Mouse (Mus musculus) CH12.LX (cell line): Measurements from ENCODE around the gene Ppp1r37. TPM values are rescaled to one million over a fixed set of nuclear protein-coding genes. Genes with fewer than 3 reads are reported as not detected.

Source experiments
- DNase-seq: peaks from one replicate; pipeline ENCODE4 v3.0.0-alpha.2; 2013; ENCODE audit errors: extremely low read depth
- H3K27ac ChIP-seq: 2 replicates; pipeline ENCODE4 v1.5.1; 2012; ENCODE audit warnings: low read depth, mild to moderate bottlenecking, control low read depth, moderate library complexity; ENCODE audit not compliant: insufficient read depth
- H3K27me3 ChIP-seq: replicated peaks from 2 replicates; pipeline ENCODE3; 2012; ENCODE audit warnings: inconsistent platforms
- H3K36me3 ChIP-seq, 2 experiments: replicated peaks in 1 of 2; 2 replicates each; pipeline versions ENCODE3 to v1.6.1; 2012; ENCODE audit warnings: inconsistent platforms in 1 of 2, low read length in 1 of 2, mild to moderate bottlenecking in 1 of 2, mixed read lengths in 1 of 2, moderate library complexity in 1 of 2; ENCODE audit not compliant: control insufficient read depth in 1 of 2, insufficient read depth in 1 of 2
- H3K4me1 ChIP-seq, 2 experiments: 2 replicates each; pipeline ENCODE4 v1.6.1; 2012; ENCODE audit warnings: inconsistent platforms in 1 of 2, moderate library complexity in 1 of 2; ENCODE audit not compliant: insufficient read depth in 2 of 2, control insufficient read depth in 1 of 2
- H3K4me2 ChIP-seq: 2 replicates; pipeline ENCODE4 v1.6.1; 2012; ENCODE audit warnings: low read depth, mild to moderate bottlenecking, control low read depth; ENCODE audit not compliant: poor library complexity, insufficient read depth, severe bottlenecking
- H3K4me3 ChIP-seq, 3 experiments: fragments of 150-350 bp in 1 of 3; sonication (generic) in 1 of 3; replicated peaks in 1 of 3; 2 replicates each; pipeline versions ENCODE3 to v1.5.1; 2011 to 2012; ENCODE audit warnings: low read depth in 2 of 3, low read length in 2 of 3, mild to moderate bottlenecking in 2 of 3, moderate library complexity in 2 of 3, control low read depth in 1 of 3, improper control_type of control experiment in 1 of 3, inconsistent platforms in 1 of 3, mixed read lengths in 1 of 3; ENCODE audit not compliant: poor library complexity in 1 of 3
- H3K79me2 ChIP-seq: replicated peaks from 2 replicates; pipeline ENCODE4 v1.6.1; 2012; ENCODE audit warnings: mild to moderate bottlenecking, moderate library complexity; ENCODE audit not compliant: control insufficient read depth, poor library complexity, insufficient read depth, severe bottlenecking; ENCODE audit errors: extremely low read depth
- H3K9ac ChIP-seq: 2 replicates; pipeline ENCODE4 v1.6.1; 2012; ENCODE audit warnings: low read depth, mild to moderate bottlenecking, control low read depth, moderate library complexity; ENCODE audit not compliant: insufficient read depth
- H3K9me3 ChIP-seq: replicated peaks from 2 replicates; pipeline ENCODE3; 2012; ENCODE audit warnings: low read length, inconsistent platforms, mixed read lengths
- BHLHE40 ChIP-seq: IDR thresholded peaks from 2 replicates; pipeline ENCODE4 v1.6.1; 2011; ENCODE audit warnings: mild to moderate bottlenecking, low read depth, low read length, improper control_type of control experiment
- CHD1 ChIP-seq: IDR thresholded peaks from 2 replicates; pipeline ENCODE4 v1.6.1; 2012; ENCODE audit warnings: low read depth, low read length, improper control_type of control experiment, inconsistent platforms
- CHD2 ChIP-seq: IDR thresholded peaks from 2 replicates; pipeline ENCODE4 v1.6.1; 2011; ENCODE audit warnings: low read length, improper control_type of control experiment
- CTCF ChIP-seq, 2 experiments: IDR thresholded peaks in 1 of 2; conservative IDR thresholded peaks in 1 of 2; 2 replicates each; pipeline ENCODE4 v1.5.1; 2011 to 2012; ENCODE audit warnings: low read depth in 2 of 2, low read length in 2 of 2, improper control_type of control experiment in 1 of 2, inconsistent platforms in 1 of 2, mild to moderate bottlenecking in 1 of 2, moderate library complexity in 1 of 2
- E2F4 ChIP-seq: IDR thresholded peaks from 2 replicates; pipeline ENCODE4 v1.6.1; 2011; ENCODE audit warnings: low read depth, low read length, improper control_type of control experiment; ENCODE audit not compliant: insufficient replicate concordance
- ELF1 ChIP-seq: IDR thresholded peaks from 2 replicates; pipeline ENCODE4 v1.6.1; 2014; ENCODE audit warnings: low read depth, mild to moderate bottlenecking, inconsistent platforms, low read length, improper control_type of control experiment
- EP300 ChIP-seq: IDR thresholded peaks from 2 replicates; pipeline ENCODE4 v1.6.1; 2011; ENCODE audit warnings: low read length, improper control_type of control experiment
- ETS1 ChIP-seq: conservative IDR thresholded peaks from 2 replicates; pipeline ENCODE4 v1.6.1; 2012; ENCODE audit warnings: low read depth, mild to moderate bottlenecking, inconsistent platforms, low read length, improper control_type of control experiment, moderate library complexity
- GABPA ChIP-seq: IDR thresholded peaks from 2 replicates; pipeline ENCODE4 v1.6.1; 2012; ENCODE audit warnings: low read depth, low read length, improper control_type of control experiment, inconsistent platforms; ENCODE audit not compliant: insufficient replicate concordance
- HCFC1 ChIP-seq: IDR thresholded peaks from 2 replicates; pipeline ENCODE4 v1.6.1; 2012; ENCODE audit warnings: low read depth, mild to moderate bottlenecking, inconsistent platforms, low read length, improper control_type of control experiment
- IRF4 ChIP-seq: IDR thresholded peaks from 2 replicates; pipeline ENCODE4 v1.6.1; 2014; ENCODE audit warnings: low read depth, mild to moderate bottlenecking, inconsistent platforms, low read length, improper control_type of control experiment
- JUN ChIP-seq: IDR thresholded peaks from 2 replicates; pipeline ENCODE4 v1.6.1; 2011; ENCODE audit warnings: low read depth, mild to moderate bottlenecking, low read length, improper control_type of control experiment, moderate library complexity; ENCODE audit not compliant: insufficient read depth
- JUND ChIP-seq: conservative IDR thresholded peaks from 2 replicates; pipeline ENCODE4 v1.6.1; 2011; ENCODE audit warnings: low read depth, low read length, improper control_type of control experiment
- KAT2A ChIP-seq: IDR thresholded peaks from 2 replicates; pipeline ENCODE4 v1.6.1; 2012; ENCODE audit warnings: low read length, improper control_type of control experiment, inconsistent platforms; ENCODE audit not compliant: insufficient replicate concordance
- MAFK ChIP-seq: IDR thresholded peaks from 2 replicates; pipeline ENCODE4 v1.6.1; 2011; ENCODE audit warnings: low read length, improper control_type of control experiment; ENCODE audit not compliant: insufficient replicate concordance
- MAX ChIP-seq: IDR thresholded peaks from 2 replicates; pipeline ENCODE4 v1.6.1; 2011; ENCODE audit warnings: low read length, improper control_type of control experiment
- MEF2A ChIP-seq: IDR thresholded peaks from 2 replicates; pipeline ENCODE4 v1.6.1; 2014; ENCODE audit warnings: low read depth, mild to moderate bottlenecking, inconsistent platforms, low read length, improper control_type of control experiment, borderline replicate concordance
- MXI1 ChIP-seq: IDR thresholded peaks from 2 replicates; pipeline ENCODE4 v1.6.1; 2011; ENCODE audit warnings: mild to moderate bottlenecking, low read depth, low read length, improper control_type of control experiment
- MYC ChIP-seq: IDR thresholded peaks from 2 replicates; pipeline ENCODE4 v1.6.1; 2011; ENCODE audit warnings: low read depth, mild to moderate bottlenecking, improper control_type of control experiment, low read length
- NELFE ChIP-seq: IDR thresholded peaks from 2 replicates; pipeline ENCODE4 v1.6.1; 2011; ENCODE audit warnings: low read depth, low read length, improper control_type of control experiment
- NRF1 ChIP-seq: IDR thresholded peaks from 2 replicates; pipeline ENCODE4 v1.6.1; 2014; ENCODE audit warnings: low read depth, mild to moderate bottlenecking, inconsistent platforms, low read length, improper control_type of control experiment, moderate library complexity
- PAX5 ChIP-seq: IDR thresholded peaks from 2 replicates; pipeline ENCODE4 v1.6.1; 2012; ENCODE audit warnings: low read length, inconsistent platforms, mixed read lengths
- POLR2A ChIP-seq: IDR thresholded peaks from 2 replicates; pipeline ENCODE4 v1.6.1; 2011; ENCODE audit warnings: low read depth, mild to moderate bottlenecking, improper control_type of control experiment, low read length
- POLR2AphosphoS2 ChIP-seq: IDR thresholded peaks from 2 replicates; pipeline ENCODE4 v1.6.1; 2011; ENCODE audit warnings: low read depth, low read length, improper control_type of control experiment
- RAD21 ChIP-seq: IDR thresholded peaks from 2 replicates; pipeline ENCODE4 v1.6.1; 2011; ENCODE audit warnings: low read depth, mild to moderate bottlenecking, low read length, improper control_type of control experiment, moderate library complexity
- RCOR1 ChIP-seq: conservative IDR thresholded peaks from 2 replicates; pipeline ENCODE4 v1.6.1; 2012; ENCODE audit warnings: low read depth, mild to moderate bottlenecking, inconsistent platforms, low read length, improper control_type of control experiment
- SIN3A ChIP-seq: IDR thresholded peaks from 2 replicates; pipeline ENCODE4 v1.6.1; 2012; ENCODE audit warnings: low read length, improper control_type of control experiment, inconsistent platforms
- SMC3 ChIP-seq: IDR thresholded peaks from 2 replicates; pipeline ENCODE4 v1.6.1; 2011; ENCODE audit warnings: low read depth, low read length, improper control_type of control experiment
- TBP ChIP-seq: conservative IDR thresholded peaks from 2 replicates; pipeline ENCODE4 v1.6.1; 2011; ENCODE audit warnings: low read depth, low read length, improper control_type of control experiment
- TCF12 ChIP-seq: IDR thresholded peaks from 2 replicates; pipeline ENCODE4 v1.6.1; 2014; ENCODE audit warnings: low read depth, mild to moderate bottlenecking, inconsistent platforms, low read length, improper control_type of control experiment
- UBTF ChIP-seq: IDR thresholded peaks from 2 replicates; pipeline ENCODE4 v1.6.1; 2012; ENCODE audit warnings: low read depth, mild to moderate bottlenecking, inconsistent platforms, low read length, improper control_type of control experiment, moderate library complexity
- USF1 ChIP-seq: IDR thresholded peaks from 2 replicates; pipeline ENCODE4 v1.6.1; 2014; ENCODE audit warnings: low read depth, mild to moderate bottlenecking, inconsistent platforms, low read length, improper control_type of control experiment
- USF2 ChIP-seq: conservative IDR thresholded peaks from 2 replicates; pipeline ENCODE4 v1.6.1; 2011; ENCODE audit warnings: low read depth, low read length, improper control_type of control experiment
- ZC3H11A ChIP-seq: IDR thresholded peaks from 2 replicates; pipeline ENCODE4 v1.6.1; 2012; ENCODE audit warnings: low read depth, mild to moderate bottlenecking, inconsistent platforms, low read length, improper control_type of control experiment
- ZKSCAN1 ChIP-seq: IDR thresholded peaks from 2 replicates; pipeline ENCODE4 v1.6.1; 2012; ENCODE audit warnings: low read depth, inconsistent platforms, low read length, improper control_type of control experiment, borderline replicate concordance
- ZMIZ1 ChIP-seq: IDR thresholded peaks from 2 replicates; pipeline ENCODE4 v1.6.1; 2012; ENCODE audit warnings: low read depth, mild to moderate bottlenecking, inconsistent platforms, low read length, improper control_type of control experiment
- ZNF384 ChIP-seq: IDR thresholded peaks from 2 replicates; pipeline ENCODE4 v1.6.1; 2012; ENCODE audit warnings: low read depth, low read length, improper control_type of control experiment, inconsistent platforms
- dilution Hi-C: fragments of 300-500 bp; cut with MboI; formaldehyde crosslinking; loops from 2 replicates; pipeline ENCODE4 v1.14.3; 2020; ENCODE audit warnings: low sequenced_read_pairs; ENCODE audit not compliant: extremely low pct_unique_long_range_greater_than_20kb, extremely low pct_ligation_motif_present
- in situ Hi-C: fragments of 300-500 bp; cut with MboI; formaldehyde crosslinking; loops from 3 replicates; pipeline ENCODE4 v1.14.3; 2019; ENCODE audit warnings: low sequenced_read_pairs, low pct_ligation_motif_present, low pct_unique_long_range_greater_than_20kb, mixed read lengths
- polyA plus RNA-seq: library from polyadenylated mRNA; unstranded; fragments of >175 nt; gene quantifications from 2 replicates; pipeline ENCODE4 v1.2.1, GENCODE M21; 2012; ENCODE audit warnings: low read depth; ENCODE audit not compliant: insufficient read length
- total RNA-seq, 2 experiments: library from RNA; depleted of rRNA; stranded (reverse); fragments of 300-350 nt in 1 of 2; fragments of >200 nt in 1 of 2; gene quantifications; 2 replicates each; pipeline ENCODE4 v1.2.3; 2012 to 2014

The Ppp1r37 gene
- total and polyA plus RNA-seq, 3 experiments = 7.3 to 15.7 (median 13.8) TPM

DNA sequence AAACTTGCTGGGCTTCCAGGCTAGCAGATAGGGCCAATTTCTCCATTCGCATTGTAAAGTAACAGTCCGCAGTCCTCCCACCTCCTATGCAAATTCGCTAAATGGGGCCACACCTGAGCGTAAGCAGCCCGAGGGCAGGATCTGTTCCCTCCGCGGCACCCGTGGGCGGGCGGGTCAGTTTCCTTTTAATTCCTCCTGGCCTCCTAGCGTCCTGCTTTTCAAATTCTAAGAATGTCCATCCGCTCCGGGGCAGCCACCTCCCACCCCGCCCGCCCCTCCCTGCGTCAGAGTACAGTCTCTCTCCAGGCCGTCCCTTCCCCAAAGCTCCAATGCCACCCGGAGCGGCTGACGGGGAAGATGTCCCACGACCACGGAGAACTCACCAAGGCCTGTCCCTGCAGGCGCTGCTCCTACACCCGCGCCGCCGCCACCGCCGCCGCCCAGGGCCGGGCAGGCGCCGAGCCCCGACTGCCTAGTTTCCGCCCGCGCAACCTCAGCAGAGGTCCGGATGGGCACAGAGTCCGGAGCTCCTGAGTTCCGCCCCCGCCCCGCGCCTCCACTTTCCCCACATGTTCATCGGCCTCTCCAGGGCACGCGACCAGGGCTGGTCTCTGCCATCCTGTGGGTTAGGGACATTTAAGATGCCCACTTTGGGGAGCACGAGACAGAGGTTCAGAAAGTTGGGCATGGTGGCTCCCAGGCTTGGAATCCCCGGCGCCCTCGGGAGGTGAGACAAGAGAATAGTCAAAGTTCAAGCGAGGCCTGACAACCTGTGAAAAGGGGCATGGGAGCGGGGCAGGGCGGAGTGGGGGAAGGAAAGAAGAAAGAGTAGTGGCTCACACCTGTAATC lies 10.3 kb upstream of the Ppp1r37 start:
- peak overlapping the region; percentile 65 to 73 (median 73) for H3K4me3 ChIP-seq
- peak overlapping the region; percentile 76 for H3K9ac ChIP-seq
- in situ Hi-C loops = loop anchor here (10.0 to 25.0 kb wide), 2 partner anchors 68 to 161 kb away; partner anchors contain the start of genes Bloc1s3, Ckm, Klc3 and Trappc6a
- dilution Hi-C loops = no loop called here
- peaks cover 22 to 36% of the 10 kb centered on the region in 2 experiments for H3K36me3 ChIP-seq
- no peaks in the 10 kb centered on the region for H3K9me3 ChIP-seq
- H3K79me2 ChIP-seq = peaks cover 42% of the 10 kb centered on the region
- H3K27ac ChIP-seq = peak overlapping the region; percentile 77
- peaks cover 8 to 56% of the 10 kb centered on the region in 2 experiments for H3K4me1 ChIP-seq
- H3K4me2 ChIP-seq = peak overlapping the region; percentile 96
- no peaks in the 10 kb centered on the region for H3K27me3 ChIP-seq
- peak; percentile 70 for DNase-seq
- TF ChIP-seq E2F4 (no peak), CTCF (conservative IDR thresholded peaks at IDR 0.05 in 1 of 2, IDR thresholded peaks at IDR 0.05 in 1 of 2; ENCODE audit: low read depth in 2 of 2, low read length in 2 of 2) (no peak; a peak in 1 of 4 replicates), NRF1 (peak; percentile 69), MYC (peak; percentile 52; the same call in 1 of the 2 replicates), CHD1 (no peak; the same call in none of the 2 replicates), BHLHE40 (peak; percentile 91), ZNF384 (no peak), KAT2A (peak; percentile 81; the same call in 1 of the 2 replicates), POLR2AphosphoS2 (peak; percentile 57; the same call in 1 of the 2 replicates), UBTF (0 out of 2 replicates have a peak, but pooled peaks have one; percentile 78), HCFC1 (peak; percentile 88), ETS1 (no peak; the same call in 1 of the 2 replicates), MAFK (no peak), CHD2 (peak; percentile 41; the same call in 1 of the 2 replicates), TCF12 (peak; percentile 97), MAX (peak; percentile 78), GABPA (no peak; the same call in 1 of the 2 replicates), RAD21 (no peak), ZKSCAN1 (no peak), EP300 (0 out of 2 replicates have a peak, but pooled peaks have one; percentile 15), MEF2A (peak; percentile 77), USF1 (no peak), SMC3 (no peak), RCOR1 (no peak), POLR2A (peak; percentile 83), MXI1 (peak; percentile 96), NELFE (peak; percentile 79), PAX5 (no peak), JUND (no peak), SIN3A (no peak; the same call in none of the 2 replicates), ZMIZ1 (peak; percentile 64), TBP (no peak; the same call in 1 of the 2 replicates), JUN (no peak), ELF1 (peak; percentile 77), ZC3H11A (no peak), USF2 (no peak), IRF4 (peak; percentile 83)
